Mouse (Mus musculus): ENCODE data around the gene Srgn.

GRCm38 (mm10) chr10:62507591-62508308 is 19.5 kb downstream of the Srgn start:
- TF ChIP-seq CTCF (IDR thresholded peaks at IDR 0.05; ENCODE audit: control insufficient read depth, insufficient read depth, insufficient read length) (no peak), MAX (IDR thresholded peaks at IDR 0.05) (no peak), USF1 (IDR thresholded peaks at IDR 0.05; ENCODE audit: low read depth) (no peak), MYOD1 (IDR thresholded peaks at IDR 0.05; ENCODE audit: control insufficient read depth, insufficient read length, low read depth) (no peak), FOSL1 (IDR thresholded peaks at IDR 0.05; ENCODE audit: insufficient read depth, low read length, poor library complexity, severe bottlenecking) (no peak), CEBPB (IDR thresholded peaks at IDR 0.05; ENCODE audit: low read depth) (no peak)
